Mouse (Mus musculus) CH12.LX (cell line): ENCODE measurements around the gene Jsrp1. TPM values are rescaled to one million over a fixed set of nuclear protein-coding genes. Genes with fewer than 3 reads are reported as not detected.
"Not testable (repeated sequence)": the region's sequence is repeated elsewhere in the genome, so short reads cannot be mapped to it uniquely, and the experiment has no call there.

ENCODE experiments used
- DNase-seq: peaks from one replicate; pipeline ENCODE4 v3.0.0-alpha.2; 2013; ENCODE audit errors: extremely low read depth
- H3K27ac ChIP-seq: 2 replicates; pipeline ENCODE4 v1.5.1; 2012; ENCODE audit warnings: low read depth, mild to moderate bottlenecking, control low read depth, moderate library complexity; ENCODE audit not compliant: insufficient read depth
- H3K27me3 ChIP-seq: replicated peaks from 2 replicates; pipeline ENCODE3; 2012; ENCODE audit warnings: inconsistent platforms
- H3K36me3 ChIP-seq, 2 experiments: replicated peaks in 1 of 2; 2 replicates each; pipeline versions ENCODE3 to v1.6.1; 2012; ENCODE audit warnings: inconsistent platforms in 1 of 2, low read length in 1 of 2, mild to moderate bottlenecking in 1 of 2, mixed read lengths in 1 of 2, moderate library complexity in 1 of 2; ENCODE audit not compliant: control insufficient read depth in 1 of 2, insufficient read depth in 1 of 2
- H3K4me1 ChIP-seq, 2 experiments: 2 replicates each; pipeline ENCODE4 v1.6.1; 2012; ENCODE audit warnings: inconsistent platforms in 1 of 2, moderate library complexity in 1 of 2; ENCODE audit not compliant: insufficient read depth in 2 of 2, control insufficient read depth in 1 of 2
- H3K4me2 ChIP-seq: 2 replicates; pipeline ENCODE4 v1.6.1; 2012; ENCODE audit warnings: low read depth, mild to moderate bottlenecking, control low read depth; ENCODE audit not compliant: poor library complexity, insufficient read depth, severe bottlenecking
- H3K4me3 ChIP-seq, 3 experiments: fragments of 150-350 bp in 1 of 3; sonication (generic) in 1 of 3; replicated peaks in 1 of 3; 2 replicates each; pipeline versions ENCODE3 to v1.5.1; 2011 to 2012; ENCODE audit warnings: low read depth in 2 of 3, low read length in 2 of 3, mild to moderate bottlenecking in 2 of 3, moderate library complexity in 2 of 3, control low read depth in 1 of 3, improper control_type of control experiment in 1 of 3, inconsistent platforms in 1 of 3, mixed read lengths in 1 of 3; ENCODE audit not compliant: poor library complexity in 1 of 3
- H3K79me2 ChIP-seq: replicated peaks from 2 replicates; pipeline ENCODE4 v1.6.1; 2012; ENCODE audit warnings: mild to moderate bottlenecking, moderate library complexity; ENCODE audit not compliant: control insufficient read depth, poor library complexity, insufficient read depth, severe bottlenecking; ENCODE audit errors: extremely low read depth
- H3K9ac ChIP-seq: 2 replicates; pipeline ENCODE4 v1.6.1; 2012; ENCODE audit warnings: low read depth, mild to moderate bottlenecking, control low read depth, moderate library complexity; ENCODE audit not compliant: insufficient read depth
- H3K9me3 ChIP-seq: replicated peaks from 2 replicates; pipeline ENCODE3; 2012; ENCODE audit warnings: low read length, inconsistent platforms, mixed read lengths
- E2F4 ChIP-seq: IDR thresholded peaks from 2 replicates; pipeline ENCODE4 v1.6.1; 2011; ENCODE audit warnings: low read depth, low read length, improper control_type of control experiment; ENCODE audit not compliant: insufficient replicate concordance
- EP300 ChIP-seq: IDR thresholded peaks from 2 replicates; pipeline ENCODE4 v1.6.1; 2011; ENCODE audit warnings: low read length, improper control_type of control experiment
- JUND ChIP-seq: conservative IDR thresholded peaks from 2 replicates; pipeline ENCODE4 v1.6.1; 2011; ENCODE audit warnings: low read depth, low read length, improper control_type of control experiment
- POLR2A ChIP-seq: IDR thresholded peaks from 2 replicates; pipeline ENCODE4 v1.6.1; 2011; ENCODE audit warnings: low read depth, mild to moderate bottlenecking, improper control_type of control experiment, low read length
- RCOR1 ChIP-seq: conservative IDR thresholded peaks from 2 replicates; pipeline ENCODE4 v1.6.1; 2012; ENCODE audit warnings: low read depth, mild to moderate bottlenecking, inconsistent platforms, low read length, improper control_type of control experiment
- SMC3 ChIP-seq: IDR thresholded peaks from 2 replicates; pipeline ENCODE4 v1.6.1; 2011; ENCODE audit warnings: low read depth, low read length, improper control_type of control experiment
- USF1 ChIP-seq: IDR thresholded peaks from 2 replicates; pipeline ENCODE4 v1.6.1; 2014; ENCODE audit warnings: low read depth, mild to moderate bottlenecking, inconsistent platforms, low read length, improper control_type of control experiment
- ZC3H11A ChIP-seq: IDR thresholded peaks from 2 replicates; pipeline ENCODE4 v1.6.1; 2012; ENCODE audit warnings: low read depth, mild to moderate bottlenecking, inconsistent platforms, low read length, improper control_type of control experiment
- ZMIZ1 ChIP-seq: IDR thresholded peaks from 2 replicates; pipeline ENCODE4 v1.6.1; 2012; ENCODE audit warnings: low read depth, mild to moderate bottlenecking, inconsistent platforms, low read length, improper control_type of control experiment
- dilution Hi-C: fragments of 300-500 bp; cut with MboI; formaldehyde crosslinking; loops from 2 replicates; pipeline ENCODE4 v1.14.3; 2020; ENCODE audit warnings: low sequenced_read_pairs; ENCODE audit not compliant: extremely low pct_unique_long_range_greater_than_20kb, extremely low pct_ligation_motif_present
- in situ Hi-C: fragments of 300-500 bp; cut with MboI; formaldehyde crosslinking; loops from 3 replicates; pipeline ENCODE4 v1.14.3; 2019; ENCODE audit warnings: low sequenced_read_pairs, low pct_ligation_motif_present, low pct_unique_long_range_greater_than_20kb, mixed read lengths
- polyA plus RNA-seq: library from polyadenylated mRNA; unstranded; fragments of >175 nt; gene quantifications from 2 replicates; pipeline ENCODE4 v1.2.1, GENCODE M21; 2012; ENCODE audit warnings: low read depth; ENCODE audit not compliant: insufficient read length
- total RNA-seq, 2 experiments: library from RNA; depleted of rRNA; stranded (reverse); fragments of 300-350 nt in 1 of 2; fragments of >200 nt in 1 of 2; gene quantifications; 2 replicates each; pipeline ENCODE4 v1.2.3; 2012 to 2014

Jsrp1 gene
- total and polyA plus RNA-seq, 3 experiments: 0.35 to 1.1 (median 0.72) TPM

DNA sequence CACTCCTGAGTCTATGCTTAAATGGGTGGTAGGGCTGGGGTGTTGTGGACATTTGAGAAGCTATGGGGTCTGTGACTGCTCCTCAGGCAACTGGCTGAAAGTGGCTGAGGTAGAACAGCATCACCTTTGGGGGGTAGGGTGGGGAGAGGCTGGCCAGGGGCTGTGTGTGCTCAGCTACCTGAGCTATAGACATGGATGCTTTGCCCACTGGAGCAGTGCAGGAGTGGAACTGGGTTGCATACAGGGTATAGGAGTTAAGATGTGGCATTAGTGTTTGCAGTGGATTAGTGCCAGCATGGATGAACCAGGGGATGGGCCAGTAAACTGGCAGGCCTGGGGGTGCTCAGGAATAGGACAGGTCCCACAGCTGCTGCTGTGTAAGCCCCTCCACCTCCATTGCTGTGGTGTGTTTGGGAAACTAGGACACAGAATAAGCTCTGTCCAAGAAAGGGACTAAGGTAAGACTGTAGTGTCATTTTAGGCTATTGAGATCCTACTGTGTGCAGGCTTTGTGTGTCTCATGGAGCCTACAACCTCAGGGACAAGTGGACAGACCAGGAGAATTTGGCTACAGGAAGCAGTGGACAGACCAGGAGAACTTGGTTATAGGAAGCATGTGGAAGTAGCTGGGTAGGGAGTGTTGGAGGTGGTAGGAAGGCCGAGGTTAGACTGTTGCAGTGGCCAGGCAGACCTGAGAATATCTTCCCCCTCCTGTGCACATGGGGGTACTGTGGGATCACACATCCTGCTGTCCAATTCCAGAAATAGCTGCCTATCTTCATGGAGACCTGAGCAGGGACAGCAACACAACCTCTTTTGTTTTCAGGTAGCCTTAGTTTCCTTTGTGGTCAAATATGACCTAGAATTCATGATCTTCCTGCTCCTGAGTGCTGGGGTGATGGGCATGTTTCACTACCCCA lies 16.3 kb upstream of the Jsrp1 start:
- Histone ChIP-seq H3K4me3 (no peak overlapping the region), H3K36me3 (peaks cover 26 to 35% of the 10 kb centered on the region in 2 experiments), H3K4me1 (peaks cover 20 to 41% of the 10 kb centered on the region in 2 experiments), H3K27ac (no peak overlapping the region), H3K9me3 (no peaks in the 10 kb centered on the region), H3K9ac (no peak overlapping the region), H3K27me3 (no peaks in the 10 kb centered on the region), H3K79me2 (peaks cover 21% of the 10 kb centered on the region), H3K4me2 (no peak overlapping the region)
- dilution Hi-C loops (no loop called here), in situ Hi-C loops (no loop called here)
- no peak for DNase-seq
- TF ChIP-seq USF1 (no peak), ZMIZ1 (peak; percentile 16; the same call in 1 of the 2 replicates)

- peaks cover 26 to 35% of the 10 kb centered on the region in 2 experiments for H3K36me3 ChIP-seq
- DNase-seq, dilution Hi-C loops, H3K9ac ChIP-seq, H3K4me2 ChIP-seq, H3K27ac ChIP-seq, in situ Hi-C loops, H3K27me3 ChIP-seq, H3K9me3 ChIP-seq: not testable (repeated sequence)
- peaks cover 21% of the 10 kb centered on the region for H3K79me2 ChIP-seq
- peak overlapping the region in 1 of 3 experiments; percentile 93 for H3K4me3 ChIP-seq
- peaks cover 20 to 50% of the 10 kb centered on the region in 2 experiments for H3K4me1 ChIP-seq
These were observed 15.3 kb upstream of the Jsrp1 start for GRCm38 (mm10) chr10:80828587-80828986.

DNA sequence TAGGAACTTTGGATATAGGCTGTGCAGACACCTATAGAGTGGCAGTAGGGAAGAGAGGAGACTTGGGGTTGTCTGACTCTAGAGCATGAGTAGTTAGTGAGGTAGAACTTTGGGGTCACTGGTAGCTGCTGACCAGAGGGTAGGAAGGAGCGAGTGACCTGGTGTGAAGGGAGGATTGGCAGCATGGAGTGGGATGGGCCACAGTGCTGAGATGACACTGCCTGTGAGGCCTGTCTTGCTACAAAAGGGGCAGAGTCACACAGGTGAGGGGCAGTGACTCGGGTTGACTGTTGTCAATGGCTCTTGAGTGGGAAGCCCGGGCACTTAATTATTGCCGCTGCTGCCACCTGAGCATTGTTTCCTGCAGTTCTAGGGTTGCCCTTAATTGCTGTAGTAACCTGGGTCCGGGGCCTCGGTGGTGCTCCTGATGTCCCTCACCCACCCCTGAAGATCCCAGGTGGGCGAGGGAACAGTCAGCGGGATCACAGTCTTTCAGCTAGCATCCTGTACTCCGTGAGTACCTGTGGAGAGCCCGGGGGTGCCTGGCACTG lies 14.6 kb upstream of the Jsrp1 start:
- dilution Hi-C loops (no loop called here), in situ Hi-C loops (no loop called here)
- peaks cover 26 to 35% of the 10 kb centered on the region in 2 experiments for H3K36me3 ChIP-seq
- H3K4me1 ChIP-seq: peaks cover 20 to 50% of the 10 kb centered on the region in 2 experiments
- H3K9ac ChIP-seq: peak overlapping the region; percentile 99
- H3K4me2 ChIP-seq: peak overlapping the region; percentile 99
- H3K4me3 ChIP-seq: peak overlapping the region; percentile 63 to 93 (median 77)
- DNase-seq: no peak
- H3K27me3 ChIP-seq: no peaks in the 10 kb centered on the region
- no peak overlapping the region for H3K27ac ChIP-seq
- peaks cover 21% of the 10 kb centered on the region for H3K79me2 ChIP-seq
- H3K9me3 ChIP-seq: no peaks in the 10 kb centered on the region
- TF ChIP-seq POLR2A (no peak), JUND (no peak), SMC3 (no peak), EP300 (no peak), RCOR1 (no peak), E2F4 (no peak), ZC3H11A (no peak)
